Mouse (Mus musculus): ENCODE measurements around the gene Kdr.

Kdr gene

GRCm38 (mm10) chr5:75978374-75979100 is at the start of gene Kdr:
Kdr (minus strand) TSS chr5:75978458.
- DNase-seq: peak; percentile 41

- DNase-seq: no peak
Measured at GRCm38 (mm10) chr5:76026805-76027204, 48.5 kb upstream of the Kdr start.

GRCm38 (mm10) chr5:76025996-76026665 is 47.9 kb upstream of the Kdr start:
- no peak for DNase-seq

- no peak for DNase-seq
Measured at GRCm38 (mm10) chr5:76023011-76023773, 44.9 kb upstream of the Kdr start.

- no peak for DNase-seq
Measured at GRCm38 (mm10) chr5:76022436-76022835, 44.2 kb upstream of the Kdr start.

- no peak for DNase-seq
Measured at GRCm38 (mm10) chr5:76018321-76018720, 40.1 kb upstream of the Kdr start.

GRCm38 (mm10) chr5:76016086-76016485 is 37.8 kb upstream of the Kdr start:
- peak; percentile 69 for DNase-seq

GRCm38 (mm10) chr5:76013881-76014431 is 35.7 kb upstream of the Kdr start:
- peak; percentile 55 for DNase-seq

- no peak for DNase-seq
Measured at GRCm38 (mm10) chr5:76006403-76006802, 28.1 kb upstream of the Kdr start.

GRCm38 (mm10) chr5:75990212-75990611 is 12.0 kb upstream of the Kdr start:
- DNase-seq: no peak

- no peak for DNase-seq
Measured at GRCm38 (mm10) chr5:75987530-75987929, 9.3 kb upstream of the Kdr start.

- DNase-seq: no peak
Measured at GRCm38 (mm10) chr5:75980521-75981311, 2.5 kb upstream of the Kdr start.

- DNase-seq: peak; percentile 6
Measured at GRCm38 (mm10) chr5:75979108-75979507, 850 bp upstream of the Kdr start.

- DNase-seq: peak; percentile 5
Measured at GRCm38 (mm10) chr5:75977441-75978373, 551 bp downstream of the Kdr start.

- DNase-seq: no peak
Measured at GRCm38 (mm10) chr5:75976696-75977095, 1.6 kb downstream of the Kdr start.

- no peak for DNase-seq
Measured at GRCm38 (mm10) chr5:75975398-75975797, 2.9 kb downstream of the Kdr start.

GRCm38 (mm10) chr5:75974543-75975130 is 3.6 kb downstream of the Kdr start:
- peak; percentile 54 for DNase-seq

- no peak for DNase-seq
Measured at GRCm38 (mm10) chr5:75969887-75970286, 8.4 kb downstream of the Kdr start.

GRCm38 (mm10) chr5:75962558-75962957 is 15.7 kb downstream of the Kdr start:
- no peak for DNase-seq

- peak; percentile 66 for DNase-seq
Measured at GRCm38 (mm10) chr5:75961741-75962469, 16.4 kb downstream of the Kdr start.
